Mouse (Mus musculus) mammary gland, adult 2 months (tissue): ENCODE measurements around the gene Prrx2. TPM values are rescaled to one million over a fixed set of nuclear protein-coding genes. Genes with fewer than 3 reads are reported as not detected.

Experiments
- polyA plus RNA-seq: library from polyadenylated mRNA; depleted of rRNA; stranded (reverse); fragments of >200 nt; gene quantifications from 2 replicates; pipeline ENCODE4 v1.2.3, GENCODE M21; 2012; ENCODE audit warnings: low replicate concordance; rRNA removed

Prrx2 gene
- 31.2 and 44.3 TPM in 2 replicates for polyA plus RNA-seq

DNA sequence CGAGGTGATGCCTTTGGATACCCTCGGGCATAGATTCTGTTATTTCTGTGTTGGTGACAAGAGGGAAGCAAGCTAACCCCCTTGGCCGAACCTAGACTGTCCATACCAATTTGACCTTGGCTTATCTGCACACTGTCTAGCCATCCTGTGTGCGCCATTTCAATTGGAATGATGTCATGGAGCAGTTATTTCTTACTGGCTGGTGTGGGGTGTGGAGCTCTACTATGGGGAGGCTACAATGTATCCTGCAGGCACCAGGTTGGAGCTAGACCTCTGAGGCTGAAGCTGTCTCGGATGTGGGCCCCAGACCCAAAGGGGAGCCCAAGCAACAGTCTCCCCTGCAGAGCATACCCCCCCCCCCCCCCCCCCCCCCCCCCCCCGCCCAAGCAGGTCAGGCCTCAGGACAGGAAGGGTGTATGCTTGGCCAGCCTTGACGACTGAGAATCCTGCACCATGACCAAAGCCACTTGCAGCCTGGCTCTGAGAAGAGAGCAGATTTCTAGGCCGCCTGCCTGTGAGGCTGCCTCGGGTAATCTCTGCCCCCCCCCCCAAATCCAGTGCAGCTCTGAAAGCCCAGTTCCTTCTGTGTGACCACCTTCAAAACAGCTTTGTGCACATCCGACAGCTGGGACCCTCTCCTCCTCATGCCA, at the start of gene Prrx2:
Prrx2 (plus strand) TSS at position 600 of the 650 bp plus-strand sequence.

GRCm38 (mm10) chr2:30803604-30804003, 31.2 kb upstream of the Prrx2 start, which contains the start of gene 1700001O22Rik:
Gene 1700001O22Rik, minus strand, starts transcription at chr2:30803661.

GRCm38 (mm10) chr2:30807648-30808295, 27.0 kb upstream of the Prrx2 start, which contains the start of gene Ntmt1:
Gene Ntmt1, plus strand, starts transcription at chr2:30807826.

GRCm38 (mm10) chr2:30830283-30830795, 4.4 kb upstream of the Prrx2 start, which contains the start of gene Asb6:
Gene Asb6, minus strand, starts transcription at chr2:30830333.

GRCm38 (mm10) chr2:30929483-30930045, 94.8 kb downstream of the Prrx2 start, which contains the start of gene Ptges:
Gene Ptges, minus strand, starts transcription at chr2:30929863.

Other genes with a start within 250 kb of the Prrx2 start
- gene Cstad, start 239.9 kb upstream of the Prrx2 start, polyA plus RNA-seq = 1.2 and 1.6 TPM in 2 replicates
- gene 1700001O22Rik, start 31.3 kb upstream of the Prrx2 start, polyA plus RNA-seq = 1.4 and 3.2 TPM in 2 replicates
- gene Ntmt1, start 27.1 kb upstream of the Prrx2 start, polyA plus RNA-seq = 28.6 and 37.2 TPM in 2 replicates
- 32.2 and 65.8 TPM in 2 replicates for gene Asb6, start 4.6 kb upstream of the Prrx2 start, polyA plus RNA-seq
- 120 and 129 TPM in 2 replicates for gene Ptges, start 94.9 kb downstream of the Prrx2 start, polyA plus RNA-seq
- 26.8 and 33.4 TPM in 2 replicates for gene Tor1b, start 118.0 kb downstream of the Prrx2 start, polyA plus RNA-seq
- gene Tor1a, start 133.0 kb downstream of the Prrx2 start, polyA plus RNA-seq = 37.6 and 46.1 TPM in 2 replicates
- gene BC005624, start 147.2 kb downstream of the Prrx2 start, polyA plus RNA-seq = 15.3 and 26.7 TPM in 2 replicates
- 19.3 and 21.0 TPM in 2 replicates for gene Usp20, start 147.3 kb downstream of the Prrx2 start, polyA plus RNA-seq